Mouse (Mus musculus) small intestine, adult 2 months (tissue): ENCODE measurements around the gene Cmya5.

Source experiments
- CTCF ChIP-seq: fragments of 200-500 bp; IDR thresholded peaks from 2 replicates; pipeline ENCODE4 v1.5.1; 2012; ENCODE audit warnings: low read depth, mild to moderate bottlenecking, control low read depth, inconsistent platforms, low read length, moderate library complexity, mixed read lengths; ENCODE audit not compliant: insufficient replicate concordance, insufficient read length; ENCODE audit errors: extremely low read depth
- POLR2A ChIP-seq: fragments of 200-500 bp; IDR thresholded peaks from 2 replicates; pipeline ENCODE4 v1.6.1; 2012; ENCODE audit warnings: low read depth, mild to moderate bottlenecking, control low read depth, inconsistent platforms, low read length, moderate library complexity

GRCm38 (mm10) chr13:93058551-93059011 is 85.9 kb downstream of the Cmya5 start:
- TF ChIP-seq POLR2A: no peak
- TF ChIP-seq CTCF: no peak
